Mouse (Mus musculus) telencephalon, adult 2 months (tissue): Measurements from ENCODE around the gene Ptprg.
A peak's percentile ranks its signal among the peaks of the same experiment; 100 is the strongest.
"Not testable (repeated sequence)": the region's sequence is repeated elsewhere in the genome, so short reads cannot be mapped to it uniquely, and the experiment has no call there.

Source experiments
- DNase-seq: peaks from one replicate; pipeline ENCODE4 v3.0.0-alpha.2; 2011; ENCODE audit warnings: low read depth, low spot score

Gene Ptprg

DNA sequence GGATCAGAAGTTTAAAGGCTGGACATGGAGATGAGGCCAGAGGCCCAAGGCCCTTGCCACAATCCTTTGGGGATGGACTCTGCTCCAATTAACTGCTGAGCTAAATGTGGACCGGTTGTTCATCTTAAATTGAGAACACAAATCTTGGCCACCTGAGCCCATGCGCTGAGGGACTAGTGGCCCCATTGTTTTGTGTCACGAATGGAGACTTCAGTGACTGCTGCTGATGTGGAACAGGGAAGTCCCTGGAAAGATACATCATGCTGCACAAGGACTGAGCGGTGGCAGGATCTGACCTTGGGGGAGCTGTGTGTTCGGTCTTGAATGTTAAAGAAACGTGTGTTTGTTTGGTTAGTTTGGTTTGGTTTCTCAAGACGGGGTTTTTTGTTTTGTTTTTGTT, 649.7 kb downstream of the Ptprg start:
- DNase-seq: no peak

DNA sequence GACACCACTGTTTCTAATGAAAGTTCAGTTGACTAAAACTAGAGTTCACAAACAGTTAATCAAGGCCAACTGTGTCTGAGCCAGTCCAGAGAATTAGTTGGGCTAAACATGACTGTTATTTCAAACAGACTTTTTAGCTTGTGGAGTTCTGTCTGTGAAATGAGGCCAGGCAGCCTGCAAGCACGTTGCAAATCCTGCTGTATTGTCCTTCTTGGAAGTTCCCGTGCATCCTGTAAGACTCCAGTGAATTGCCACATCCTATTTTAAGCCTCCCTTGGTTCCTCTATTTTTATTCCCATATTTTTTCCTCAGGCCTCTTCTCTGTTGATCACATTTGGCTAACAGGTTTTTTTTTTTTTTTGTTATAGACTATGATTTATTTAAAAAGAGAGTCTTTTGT, 652.8 kb downstream of the Ptprg start:
- peak; percentile 69 for DNase-seq

- DNase-seq: no peak
Observed at GRCm38 (mm10) chr14:12208554-12208953, 655.2 kb downstream of the Ptprg start.

GRCm38 (mm10) chr14:12218544-12219150, 665.3 kb downstream of the Ptprg start:
- DNase-seq: no peak

DNA sequence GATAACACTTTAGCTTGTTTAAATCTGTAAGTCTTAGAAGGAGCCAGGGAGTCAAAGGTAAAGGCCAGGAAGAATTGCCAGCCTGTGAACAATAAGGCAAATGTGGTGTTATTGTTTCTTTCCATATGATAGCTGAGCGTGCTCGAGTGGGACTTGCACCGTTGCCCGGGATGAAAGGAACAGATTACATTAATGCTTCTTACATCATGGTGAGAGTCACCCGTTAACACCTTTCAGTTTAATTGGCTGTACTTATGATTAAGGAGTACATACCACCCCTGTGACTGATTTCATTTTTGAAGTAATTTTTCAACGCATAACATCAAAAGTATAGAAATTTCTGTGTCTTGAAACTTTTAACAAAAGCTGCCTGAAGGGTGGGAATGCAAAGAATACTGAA, 666.5 kb downstream of the Ptprg start:
- no peak for DNase-seq

GRCm38 (mm10) chr14:12220540-12220939, 667.2 kb downstream of the Ptprg start:
- no peak for DNase-seq

DNA sequence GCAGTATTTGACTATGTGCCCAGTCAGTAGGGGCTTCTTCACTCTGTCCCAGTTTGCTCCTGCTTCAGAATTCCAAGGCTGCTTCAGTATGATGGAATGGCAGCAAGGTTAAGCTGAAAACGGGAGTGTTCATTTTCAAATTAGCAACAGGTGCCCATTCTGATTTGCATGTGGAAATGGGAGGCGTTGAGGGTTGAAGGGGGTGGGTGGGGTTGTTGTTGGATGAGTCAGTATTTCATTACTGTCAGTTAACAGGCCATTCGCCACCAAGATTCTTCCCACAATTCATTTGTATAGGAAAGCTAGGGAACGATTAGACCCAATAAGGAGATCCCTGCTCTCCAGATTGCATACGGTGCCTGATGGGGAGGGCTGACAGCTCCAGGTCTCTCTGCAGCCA, 668.2 kb downstream of the Ptprg start:
- DNase-seq: no peak

DNA sequence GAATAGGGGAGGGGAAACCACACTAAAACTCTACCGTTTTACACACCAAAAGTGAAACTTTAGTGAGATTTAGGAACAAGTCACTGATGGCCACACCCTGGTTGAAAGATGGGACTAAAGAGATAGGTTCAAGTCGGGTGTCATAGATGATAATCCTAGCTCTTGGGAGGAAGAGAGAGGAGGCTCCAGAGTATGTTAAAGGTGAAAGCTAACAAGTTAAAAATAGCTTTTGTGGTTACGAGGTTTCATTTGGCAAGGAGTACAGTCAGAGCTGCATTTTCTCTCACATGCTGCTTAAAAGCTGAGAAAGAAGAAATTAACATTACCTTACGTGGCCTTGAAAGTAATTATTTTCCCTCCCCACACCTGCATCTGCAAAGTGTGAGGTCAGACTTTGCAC, 690.4 kb downstream of the Ptprg start:
- no peak for DNase-seq

GRCm38 (mm10) chr14:12276031-12276430, 722.7 kb downstream of the Ptprg start:
- no peak for DNase-seq

GRCm38 (mm10) chr14:12283641-12284040, 730.3 kb downstream of the Ptprg start, which contains the start of gene Gm49355:
TSS of gene Gm49355 (plus strand) at chr14:12283976.
- DNase-seq: no peak

- peak; percentile 72 for DNase-seq
Observed at GRCm38 (mm10) chr14:12284141-12284912, 731.0 kb downstream of the Ptprg start, which contains the start of gene 3830406C13Rik. TSS of gene 3830406C13Rik (plus strand) at chr14:12284173.

- not testable (repeated sequence) for DNase-seq
Observed at GRCm38 (mm10) chr14:12289747-12290146, 736.4 kb downstream of the Ptprg start.
